Mouse (Mus musculus): ENCODE measurements around the gene Pacsin1. TPM values are rescaled to one million over a fixed set of nuclear protein-coding genes. Genes with fewer than 3 reads are reported as not detected.
"Not testable (repeated sequence)": the region's sequence is repeated elsewhere in the genome, so short reads cannot be mapped to it uniquely, and the experiment has no call there.

Gene Pacsin1
- total RNA-seq, 2 experiments from 2014 or later: 0.18 to 0.59 TPM

DNA sequence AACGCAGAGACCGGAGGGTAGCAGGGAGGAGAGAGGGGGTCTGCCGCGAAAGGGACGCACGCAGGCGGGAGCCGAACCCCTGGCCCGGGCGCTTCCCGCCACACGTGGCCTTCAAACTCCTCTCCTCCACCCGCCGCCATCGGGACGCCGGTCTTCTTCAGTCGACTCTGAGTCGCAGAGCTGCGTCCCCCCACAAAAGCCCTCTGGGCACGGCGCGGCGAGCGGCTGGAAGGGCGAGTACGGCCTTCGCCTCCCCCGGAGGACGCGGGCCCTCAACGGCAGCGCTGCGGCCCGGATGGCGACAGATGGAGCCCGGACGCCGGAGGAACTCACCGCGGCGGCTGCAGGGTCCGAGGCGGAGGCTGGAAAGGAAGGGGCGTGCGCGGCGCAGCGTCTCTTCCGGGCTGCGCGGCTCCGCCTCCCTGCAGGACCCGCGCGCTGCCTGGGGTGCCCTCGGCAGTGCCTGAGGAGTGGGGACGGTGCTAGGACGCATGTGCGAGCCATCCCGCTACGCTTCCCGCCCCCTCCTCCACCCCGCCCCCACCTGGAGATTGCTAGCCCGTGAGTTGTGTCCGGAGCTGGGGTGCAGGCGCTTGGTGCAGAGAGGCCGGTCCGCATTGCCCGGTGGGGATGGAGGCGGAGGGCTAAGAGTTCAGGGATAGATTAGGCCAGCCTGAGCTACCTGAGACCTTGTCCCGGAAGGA, 20.3 kb upstream of the Pacsin1 start, which contains the start of gene RPS10-NUDT3:
TSS of gene RPS10-NUDT3 (minus strand) at position 352 of the 704 bp plus-strand sequence.
- DNase-seq: peak; percentile 84 to 85
- intact Hi-C loops (cut with DNase I): no loop called here

DNA sequence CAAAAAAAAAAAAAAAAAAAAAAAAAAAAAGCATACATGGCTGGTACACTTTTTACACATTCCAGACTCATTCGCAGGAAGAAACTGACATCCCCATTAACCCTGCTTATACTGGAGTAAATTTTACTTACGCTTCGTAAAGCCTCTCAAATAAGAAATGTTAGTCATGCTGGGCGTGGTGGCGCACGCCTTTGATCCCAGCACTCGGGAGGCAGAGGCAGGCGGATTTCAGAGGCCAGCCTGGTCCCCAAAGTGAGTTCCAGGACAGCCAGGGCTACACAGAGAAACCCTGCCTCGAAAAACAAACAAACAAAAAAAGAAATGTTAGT, 19.8 kb upstream of the Pacsin1 start:
- intact Hi-C loops (cut with DNase I); DNase-seq: not testable (repeated sequence)

DNA sequence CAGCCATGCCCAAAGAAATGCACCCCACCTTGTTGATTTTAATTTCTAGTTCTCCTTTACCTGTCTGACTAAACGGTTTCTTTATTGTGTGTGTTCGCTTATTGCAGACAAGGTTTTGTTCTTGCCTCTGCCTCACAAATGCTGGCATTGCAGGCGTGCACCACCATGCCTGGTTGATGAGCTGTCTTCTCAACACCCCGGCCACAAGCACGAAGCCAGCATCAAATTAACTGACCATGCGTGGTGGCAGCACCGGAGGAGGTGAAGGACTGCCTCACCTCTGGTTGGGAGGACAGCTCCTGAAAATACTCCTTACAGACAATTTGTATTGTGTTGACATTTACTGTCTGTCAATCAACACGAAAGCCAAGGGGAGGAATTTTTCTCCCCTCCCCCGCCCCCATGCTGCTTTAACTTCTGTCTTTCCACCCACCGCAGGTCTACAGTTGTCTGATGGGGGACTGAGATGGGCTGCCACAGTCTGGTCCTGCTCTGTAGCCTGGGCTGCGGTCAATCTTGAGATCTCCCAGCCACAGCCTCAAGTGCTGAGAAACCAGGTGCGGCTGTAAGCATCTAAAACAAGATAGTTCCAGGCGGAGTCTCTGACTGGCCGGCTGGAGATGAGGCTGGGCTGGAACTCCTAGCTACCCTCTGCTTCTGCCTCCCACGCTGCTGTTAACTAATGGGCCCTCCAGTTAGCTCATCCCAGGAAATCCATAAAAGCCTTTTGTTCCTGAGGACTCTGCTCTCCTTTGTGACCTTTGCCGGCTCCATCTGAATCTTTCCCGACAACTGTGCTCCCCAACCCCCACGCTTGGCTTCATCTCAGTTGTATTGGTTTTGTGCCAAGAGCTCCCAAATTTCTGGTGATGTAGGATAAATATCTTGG, 18.9 kb upstream of the Pacsin1 start, which contains the start of gene Rps10:
TSS of gene Rps10 (minus strand) at position 538 of the 889 bp plus-strand sequence.
- intact Hi-C loops (cut with DNase I): loop anchor here (2.0 kb wide), 1 partner anchor 102 kb away; no protein-coding TSS in a partner anchor
- DNase-seq: no peak

DNA sequence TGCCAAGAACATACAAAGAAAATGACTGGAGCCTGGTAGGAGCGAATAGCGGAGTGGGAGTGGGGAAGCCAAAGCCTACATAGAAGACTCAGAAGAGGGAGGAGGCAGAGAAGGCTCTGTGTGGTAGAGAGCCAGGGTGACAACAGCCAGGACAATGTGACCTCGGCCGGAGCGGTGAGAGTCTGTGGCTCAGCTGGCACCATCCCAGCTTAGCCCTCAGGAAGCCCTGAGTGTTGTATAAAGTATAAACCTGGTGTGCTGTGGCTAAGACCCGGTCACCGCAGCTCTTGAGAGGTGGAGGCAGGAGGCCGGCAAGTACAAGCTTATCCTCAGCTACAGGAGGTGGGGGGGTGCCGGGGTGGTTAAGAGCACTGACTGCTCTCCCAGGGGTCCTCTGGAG, 18.0 kb upstream of the Pacsin1 start:
- no peak for DNase-seq
- intact Hi-C loops (cut with DNase I): loop anchor here (2.0 kb wide), 1 partner anchor 103 kb away; no protein-coding TSS in a partner anchor

DNA sequence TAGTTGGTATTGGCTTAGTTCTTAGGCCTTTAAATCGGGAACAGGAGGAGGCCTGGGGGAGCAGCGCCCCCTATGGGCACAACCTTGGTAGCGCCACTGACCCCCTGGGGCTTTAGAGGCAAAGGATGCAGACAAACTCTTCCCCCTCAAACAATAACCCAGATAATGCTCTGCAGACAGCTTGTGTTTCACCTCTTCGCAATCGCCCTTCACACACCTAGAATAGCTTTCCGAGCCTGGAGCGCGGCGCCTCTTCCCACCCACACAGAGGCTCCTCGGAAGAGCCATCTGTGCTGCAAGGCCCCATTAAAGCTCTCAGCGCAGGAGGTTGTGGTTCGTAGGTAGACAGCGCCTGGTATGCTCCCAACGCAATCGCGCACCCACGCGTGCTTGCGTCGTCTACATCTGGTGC, 16.4 kb upstream of the Pacsin1 start:
- no peak for DNase-seq
- intact Hi-C loops (cut with DNase I): no loop called here

DNA sequence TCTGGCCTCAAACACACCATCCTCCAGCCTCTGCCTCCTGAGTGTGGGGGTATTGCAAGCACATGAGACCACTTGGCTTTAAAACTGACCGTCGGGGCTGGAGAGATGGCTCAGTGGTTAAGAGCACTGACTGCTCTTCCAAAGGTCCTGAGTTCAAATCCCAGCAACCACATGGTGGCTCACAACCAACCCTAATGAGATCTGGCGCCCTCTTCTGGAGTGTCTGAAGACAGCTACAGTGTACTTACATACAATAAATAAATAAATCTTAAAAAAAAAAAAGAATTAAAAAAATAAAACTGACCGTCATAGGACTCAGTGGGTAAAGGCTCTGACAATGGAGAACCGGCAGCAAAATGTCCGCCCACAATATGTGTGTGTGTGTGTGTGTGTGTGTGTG, 15.5 kb upstream of the Pacsin1 start:
- DNase-seq; intact Hi-C loops (cut with DNase I): not testable (repeated sequence)

DNA sequence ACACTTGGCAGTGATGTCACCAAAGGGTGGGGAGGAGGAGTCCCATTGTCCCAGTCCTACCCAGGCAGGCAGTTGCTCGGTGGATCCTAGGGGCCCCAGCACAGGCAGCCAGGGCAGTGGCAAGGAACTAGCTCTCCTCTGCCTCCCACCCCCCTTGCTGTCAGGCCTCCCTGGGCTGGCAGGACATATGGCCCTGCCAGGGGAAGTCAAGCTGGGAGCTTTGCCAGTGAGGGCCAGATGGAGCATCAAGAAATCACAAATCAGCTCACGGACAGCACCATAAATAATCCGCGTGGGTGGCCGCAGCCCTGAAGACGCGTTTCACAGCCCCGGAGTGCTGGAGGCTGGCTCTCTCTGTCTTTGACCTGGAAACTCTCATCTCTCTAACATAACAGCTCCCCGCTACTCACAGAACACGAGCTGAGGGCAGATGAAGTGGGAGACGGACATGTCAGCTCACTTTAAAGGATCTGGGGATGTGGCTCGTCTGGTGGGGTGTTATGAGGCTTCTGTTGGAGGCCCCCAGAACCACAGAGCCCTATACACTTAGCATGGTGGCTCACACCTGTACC, 12.7 kb upstream of the Pacsin1 start:
- intact Hi-C loops (cut with DNase I): no loop called here
- DNase-seq: peak in 1 of 2 experiments; percentile 27

DNA sequence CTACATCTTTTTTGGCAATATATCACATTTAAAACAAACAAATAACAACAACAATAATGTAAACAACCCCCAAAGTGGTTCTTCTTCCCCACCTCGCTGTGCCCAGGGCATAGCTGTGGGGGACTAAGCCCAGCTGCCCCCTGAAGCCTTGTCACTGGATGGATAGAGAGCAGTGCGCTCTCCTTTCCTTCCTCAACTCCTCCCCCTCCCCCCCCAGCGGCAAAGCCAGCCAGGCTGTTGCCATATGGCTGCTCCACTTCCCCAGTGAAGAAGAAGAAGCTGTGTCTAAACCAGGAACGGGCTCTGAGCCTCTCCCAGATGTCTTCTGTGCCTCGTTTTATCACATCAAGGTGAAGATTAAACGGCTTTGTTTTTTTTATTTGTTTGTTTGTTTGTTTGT, 12.2 kb upstream of the Pacsin1 start:
- intact Hi-C loops (cut with DNase I): no loop called here
- no peak for DNase-seq

DNA sequence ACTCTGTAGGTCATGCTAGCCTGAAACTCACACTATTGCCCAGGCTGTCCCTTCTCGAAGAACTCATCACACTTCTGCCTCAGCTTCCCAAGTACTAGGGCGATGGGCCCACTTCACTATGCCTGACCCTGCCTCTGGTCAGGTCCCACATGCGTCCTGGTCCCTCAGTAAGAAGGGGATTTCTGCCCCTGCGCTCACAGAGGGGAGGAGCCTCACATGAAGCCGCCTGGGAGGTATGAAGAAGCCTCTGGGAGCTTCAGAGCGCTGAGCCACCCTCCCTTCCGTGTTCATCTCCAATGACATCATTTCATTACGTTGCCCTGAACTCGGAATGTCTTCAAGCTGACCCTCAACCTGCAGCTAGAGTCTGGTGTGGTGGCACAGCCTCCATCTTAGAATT, 11.6 kb upstream of the Pacsin1 start:
- intact Hi-C loops (cut with DNase I): no loop called here

DNA sequence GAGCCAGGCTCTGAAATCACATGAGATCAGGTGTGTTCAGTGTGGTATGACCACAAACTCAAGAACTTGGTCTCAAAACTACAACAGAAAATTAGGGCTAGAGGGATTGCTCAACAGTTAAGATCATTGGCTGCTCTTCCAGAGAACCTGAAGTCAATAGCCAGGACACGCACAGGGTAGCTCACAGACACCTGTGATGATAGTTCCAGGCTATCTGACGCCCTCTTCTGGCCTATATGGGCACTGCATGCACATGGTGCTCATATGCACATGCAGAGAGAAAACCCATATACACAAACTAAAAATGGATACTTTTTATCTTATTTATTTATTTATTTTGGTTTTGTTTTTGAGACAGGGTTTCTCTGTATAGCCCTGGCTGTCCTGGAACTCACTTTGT, 10.7 kb upstream of the Pacsin1 start:
- no peak for DNase-seq
- intact Hi-C loops (cut with DNase I): no loop called here

More for the DNA sequence above, 11.6 kb upstream of the Pacsin1 start:
- no peak for DNase-seq

DNA sequence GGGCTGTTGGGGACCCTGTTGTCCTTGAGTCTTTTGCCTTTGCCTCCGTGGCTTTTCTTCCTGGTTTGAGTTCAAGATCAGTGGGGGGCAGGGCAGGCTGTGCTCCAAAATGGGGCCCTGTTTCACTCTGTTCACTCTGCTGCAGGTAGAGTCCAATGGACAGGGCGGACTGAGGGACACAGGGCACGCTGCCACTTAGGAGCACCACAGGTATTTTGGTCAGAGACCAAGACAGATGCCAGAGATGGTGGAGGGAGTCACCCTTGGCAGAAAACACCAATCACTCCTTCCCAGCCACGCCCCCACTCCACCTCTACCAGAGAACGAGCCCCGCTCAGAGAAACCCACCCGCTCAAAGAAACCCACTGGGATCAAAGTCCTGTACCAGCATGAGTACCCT, 9.5 kb upstream of the Pacsin1 start:
- DNase-seq: no peak
- intact Hi-C loops (cut with DNase I): no loop called here

DNA sequence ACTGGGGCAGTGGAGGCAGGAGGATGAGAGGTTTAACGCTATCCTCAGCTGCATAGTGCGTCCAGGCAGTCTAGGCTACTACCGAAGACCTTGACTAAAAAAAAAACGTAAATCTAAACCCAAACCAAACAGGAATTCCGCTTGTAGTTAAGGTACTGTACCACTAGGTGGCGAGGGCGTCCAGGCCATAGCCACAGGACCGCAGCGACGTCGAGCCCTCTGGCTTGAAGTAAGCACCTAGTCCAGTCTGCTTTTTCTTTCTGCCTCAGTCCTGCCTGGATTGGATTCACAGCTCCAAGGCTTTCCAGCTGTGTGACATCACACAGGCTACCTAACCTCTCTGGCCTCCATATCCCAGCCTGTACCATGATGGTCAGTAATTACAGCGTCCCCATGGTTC, 5.1 kb upstream of the Pacsin1 start:
- intact Hi-C loops (cut with DNase I): loop anchor here (2.0 to 5.0 kb wide), 2 partner anchors 113 to 232 kb away; no protein-coding TSS in a partner anchor

DNA sequence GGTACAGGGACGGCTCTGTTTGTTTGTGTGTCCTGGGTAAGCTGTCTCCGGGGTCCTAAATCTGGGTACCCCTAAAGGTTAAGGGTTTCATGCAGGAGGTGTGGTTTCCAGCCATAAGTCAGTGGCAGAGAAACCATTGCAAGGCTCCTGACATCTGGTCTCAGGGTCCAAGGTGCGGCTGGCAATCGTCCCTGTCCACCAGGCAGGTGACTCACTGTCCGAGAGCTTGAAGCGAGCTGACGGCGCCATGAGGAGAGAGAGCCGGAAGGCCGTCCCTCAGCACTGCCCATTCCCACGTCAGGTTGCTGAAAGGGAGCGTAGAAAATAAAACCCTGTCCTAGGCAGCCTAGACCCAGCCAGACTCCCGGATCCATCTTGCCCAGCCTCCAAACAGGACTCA, 4.7 kb upstream of the Pacsin1 start:
- intact Hi-C loops (cut with DNase I): loop anchor here (2.0 to 5.0 kb wide), 2 partner anchors 112 to 232 kb away; no protein-coding TSS in a partner anchor
- DNase-seq: no peak

More for the DNA sequence above, 5.1 kb upstream of the Pacsin1 start:
- peak in 1 of 2 experiments; percentile 35 for DNase-seq

DNA sequence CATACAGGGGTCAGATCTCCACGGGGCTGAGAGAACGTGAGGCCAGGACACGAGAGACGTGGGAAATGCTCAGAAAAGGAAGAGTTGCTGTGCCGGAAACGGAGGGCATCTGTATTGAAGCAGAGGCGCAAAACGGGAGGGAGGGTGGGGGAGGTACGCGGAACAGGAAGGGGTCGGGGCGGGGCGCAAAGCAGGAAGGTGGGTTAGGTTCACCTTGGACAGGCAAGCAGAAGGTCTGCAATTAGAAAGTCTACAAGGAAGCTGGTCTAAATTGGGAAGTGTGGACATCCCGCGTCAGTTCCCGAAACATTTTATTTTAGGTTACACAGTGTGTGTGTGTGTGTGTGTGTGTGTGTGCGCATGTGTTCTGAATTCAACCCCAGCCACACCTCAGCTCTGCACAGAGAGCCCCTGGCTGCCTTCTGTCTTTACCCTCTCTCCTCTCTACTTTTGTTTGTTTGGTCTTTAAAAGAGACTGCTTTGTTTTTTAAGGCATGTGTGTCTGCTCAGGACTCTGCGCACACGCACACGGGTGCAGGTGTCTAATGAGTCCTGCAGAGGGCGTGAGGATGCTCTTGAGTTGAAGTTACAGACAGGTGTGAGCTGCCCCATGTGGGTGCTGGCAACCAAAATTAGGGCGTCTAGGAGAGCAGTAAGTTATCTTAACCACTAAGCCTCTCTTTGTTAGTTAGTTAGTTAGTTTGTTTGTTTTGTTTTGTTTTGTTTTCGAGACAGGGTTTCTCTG, 3.1 kb upstream of the Pacsin1 start:
- intact Hi-C loops (cut with DNase I): loop anchor here (5.0 kb wide), 1 partner anchor 230 kb away; no protein-coding TSS in a partner anchor
- no peak for DNase-seq

DNA sequence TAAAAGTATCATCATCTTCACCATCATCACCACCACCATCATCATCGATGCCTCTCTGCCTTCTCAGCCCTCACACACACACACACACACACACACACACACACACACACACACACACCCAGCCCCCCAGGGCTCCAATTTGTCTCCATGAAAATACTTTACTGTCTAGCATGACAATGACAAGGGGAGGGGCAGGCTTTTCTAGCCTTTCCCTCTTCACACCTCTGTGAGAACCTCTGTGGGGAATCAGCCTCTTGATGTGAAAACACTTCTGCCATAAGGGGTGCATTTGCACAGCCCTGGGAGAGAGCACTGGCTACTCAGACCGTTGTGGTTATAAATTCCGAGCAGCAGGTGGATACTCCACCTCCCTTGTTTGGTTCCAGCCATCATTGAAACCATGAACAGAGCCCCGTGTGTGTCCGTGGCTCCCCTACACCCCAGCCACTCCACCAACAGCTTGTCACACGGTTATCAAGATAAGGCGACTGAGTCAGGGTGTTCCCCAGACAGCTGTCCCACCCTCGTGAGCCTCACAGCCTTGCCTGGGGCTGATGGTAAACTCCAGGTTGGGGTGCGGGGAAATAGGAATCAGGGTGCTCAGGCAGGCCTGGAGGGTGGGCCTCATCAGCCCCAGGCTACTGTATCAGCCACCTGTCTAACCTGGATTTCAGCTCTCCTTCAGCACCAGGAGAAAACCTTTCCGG, 1.9 kb upstream of the Pacsin1 start:
- intact Hi-C loops (cut with DNase I): loop anchor here (5.0 kb wide), 1 partner anchor 229 kb away; no protein-coding TSS in a partner anchor
- DNase-seq: no peak

DNA sequence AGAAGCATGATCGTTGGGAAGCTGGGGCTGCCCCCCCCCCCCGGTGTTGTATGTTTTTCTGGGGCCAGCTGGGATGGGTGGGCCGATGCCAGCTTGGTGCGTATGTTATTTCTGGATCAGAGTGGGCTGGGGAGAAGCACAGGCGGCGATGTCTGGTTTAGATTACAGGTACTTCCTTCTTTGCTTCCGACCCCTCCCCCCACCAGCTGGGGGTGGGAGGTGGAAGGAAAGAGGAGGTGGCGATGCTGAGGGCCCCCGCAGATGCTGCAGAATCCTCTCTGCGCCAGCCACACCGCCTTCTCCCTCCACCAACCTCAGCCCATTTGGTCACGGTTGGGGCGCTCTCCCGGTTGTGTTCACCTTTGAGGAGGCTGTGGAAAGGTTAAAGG, 696 bp downstream of the Pacsin1 start:
- DNase-seq: no peak
- intact Hi-C loops (cut with DNase I): no loop called here

DNA sequence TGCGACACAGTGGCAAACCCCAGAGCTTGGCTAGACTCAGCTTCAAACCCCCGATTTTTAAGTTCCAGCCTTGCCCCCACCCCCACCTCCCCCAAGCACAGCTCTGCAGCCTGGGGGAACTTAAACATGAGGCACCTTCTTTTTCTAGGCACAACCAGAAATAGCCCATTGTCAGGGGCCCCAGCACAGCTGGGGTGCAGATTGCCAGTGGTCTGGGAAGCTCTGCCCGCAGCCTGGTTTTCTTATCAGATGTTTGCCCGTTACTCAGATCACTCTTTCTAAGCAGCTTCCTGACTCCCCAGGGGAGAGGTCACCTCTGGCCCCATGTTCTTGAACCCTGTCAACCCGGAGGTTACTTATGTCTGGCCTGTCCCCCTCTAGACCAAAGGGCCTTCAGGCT, 1.1 kb downstream of the Pacsin1 start:
- intact Hi-C loops (cut with DNase I): no loop called here
- DNase-seq: no peak

DNA sequence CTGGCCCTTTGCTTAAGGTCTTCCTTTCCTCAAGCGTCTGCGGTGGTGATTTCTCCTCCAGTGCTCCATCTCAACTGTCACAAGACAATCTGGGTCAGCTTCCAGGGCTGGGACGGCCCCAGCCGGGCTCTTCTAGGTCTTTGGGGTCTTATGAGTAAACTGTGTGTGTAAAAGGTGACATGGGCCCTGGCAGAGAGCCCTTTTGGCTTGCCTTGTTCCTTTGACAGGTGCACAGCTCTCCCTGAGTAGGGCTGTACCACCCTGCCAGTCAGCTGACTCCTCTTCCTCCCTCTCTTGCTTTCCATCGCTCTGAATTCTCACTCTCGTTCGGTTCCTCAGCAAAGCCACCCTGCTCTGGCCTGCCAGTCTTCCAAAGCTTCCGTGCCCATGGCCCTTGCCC, 1.8 kb downstream of the Pacsin1 start:
- no peak for DNase-seq
- intact Hi-C loops (cut with DNase I): no loop called here

DNA sequence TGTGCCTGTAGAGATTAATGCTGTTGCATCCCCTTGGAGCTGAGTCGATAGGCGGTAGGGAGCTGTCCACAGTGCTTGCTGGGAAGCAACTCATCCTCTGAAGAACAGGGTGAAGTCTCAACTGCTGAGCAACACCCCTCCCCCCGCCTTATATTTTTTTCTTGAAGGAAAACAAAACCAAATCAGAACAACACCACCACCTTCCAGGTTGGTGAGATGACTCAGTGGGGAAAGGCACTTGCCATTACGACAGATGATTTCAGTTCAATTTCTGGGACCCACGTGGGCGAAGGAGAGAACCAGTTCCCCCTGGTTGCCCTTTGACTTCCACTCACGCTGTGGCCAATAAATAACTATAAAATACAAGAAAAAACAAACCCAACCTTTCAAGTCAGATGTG, 3.5 kb downstream of the Pacsin1 start:
- DNase-seq: no peak
- intact Hi-C loops (cut with DNase I): no loop called here

DNA sequence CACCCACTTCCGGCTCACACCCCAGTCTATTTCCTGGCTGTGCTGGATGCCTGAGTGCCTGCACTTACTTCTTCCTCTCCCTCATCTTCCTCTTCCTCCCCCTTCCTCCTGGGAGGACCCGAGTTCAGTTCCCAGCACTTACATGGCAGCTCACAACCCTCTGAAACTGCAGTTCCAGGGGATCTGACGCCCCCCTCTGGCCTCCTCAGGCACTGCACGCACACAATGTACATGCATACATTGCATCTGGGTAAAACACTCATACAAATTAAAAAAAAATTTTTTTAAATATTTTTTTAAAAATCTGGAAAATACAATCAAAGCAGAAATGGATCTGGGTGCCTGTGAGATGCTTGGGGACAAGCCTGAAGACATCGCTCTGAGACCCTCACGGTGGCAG, 16.4 kb downstream of the Pacsin1 start:
- no peak for DNase-seq
- intact Hi-C loops (cut with DNase I): no loop called here
